Mouse (Mus musculus): ENCODE data around the gene Poc1a. TPM values are rescaled to one million over a fixed set of nuclear protein-coding genes. Genes with fewer than 3 reads are reported as not detected.

Poc1a gene
- total RNA-seq (2014; fragmentation: Nextera tagmentation): 20.2 and 31.7 TPM in 2 replicates
- total RNA-seq (2017): 25.6 and 28.8 TPM in 2 replicates
- 8.8 and 14.8 TPM in 2 replicates for polyA plus RNA-seq (2012)

GRCm38 (mm10) chr9:106280808-106281544 lies at the start of gene Poc1a:
Gene Poc1a (plus strand): TSS chr9:106281061.
- H3K27me3 ChIP-seq (ENCODE audit: insufficient read depth, low read length): no peaks in the 10 kb centered on the region
- peaks cover 22% of the 10 kb centered on the region for H3K4me1 ChIP-seq (ENCODE audit: insufficient read depth, low read depth, low read length)
- peak; percentile 91 for ATAC-seq (ENCODE audit: extremely low read depth, insufficient number of reproducible peaks, low FRiP score, poor library complexity, severe bottlenecking)
- peaks cover 34% of the 10 kb centered on the region for H3K36me3 ChIP-seq (replicated peaks)
- peak within 1 kb of the TSS; percentile 86 for H3K4me3 ChIP-seq (ENCODE audit: low read depth, low read length)
- TF ChIP-seq POLR2AphosphoS5 (IDR thresholded peaks at IDR 0.05; ENCODE audit: insufficient replicate concordance, low read depth, low read length) (no peak), CTCF (IDR thresholded peaks at IDR 0.05; ENCODE audit: low read depth, low read length) (no peak), GATA2 (IDR thresholded peaks at IDR 0.05; ENCODE audit: borderline replicate concordance, low read depth, low read length) (no peak), GATA1 (IDR thresholded peaks at IDR 0.05; ENCODE audit: borderline replicate concordance, low read length) (no peak), TAL1 (conservative IDR thresholded peaks at IDR 0.05; ENCODE audit: low read depth, low read length) (no peak)
- H3K9me3 ChIP-seq (replicated peaks): no peaks in the 10 kb centered on the region
- DNase-seq (ENCODE audit: low spot score): peak; percentile 80

GRCm38 (mm10) chr9:106231220-106231619 lies 49.6 kb upstream of the Poc1a start:
- Histone ChIP-seq H3K27me3 (ENCODE audit: insufficient read depth, low read length) (peaks cover 9% of the 10 kb centered on the region), H3K4me3 (ENCODE audit: low read depth, low read length) (no peak overlapping the region), H3K36me3 (replicated peaks) (peaks cover 39% of the 10 kb centered on the region), H3K9me3 (replicated peaks) (no peaks in the 10 kb centered on the region), H3K4me1 (ENCODE audit: insufficient read depth, low read depth, low read length) (peaks cover 19% of the 10 kb centered on the region)
- TF ChIP-seq CTCF (IDR thresholded peaks at IDR 0.05; ENCODE audit: low read depth, low read length) (no peak), TAL1 (conservative IDR thresholded peaks at IDR 0.05; ENCODE audit: low read depth, low read length) (no peak), GATA1 (IDR thresholded peaks at IDR 0.05; ENCODE audit: borderline replicate concordance, low read length) (no peak), POLR2AphosphoS5 (IDR thresholded peaks at IDR 0.05; ENCODE audit: insufficient replicate concordance, low read depth, low read length) (no peak), GATA2 (IDR thresholded peaks at IDR 0.05; ENCODE audit: borderline replicate concordance, low read depth, low read length) (no peak)
- no peak for DNase-seq (ENCODE audit: low spot score)
- ATAC-seq (ENCODE audit: extremely low read depth, insufficient number of reproducible peaks, low FRiP score, poor library complexity, severe bottlenecking): no peak

- Histone ChIP-seq H3K4me3 (ENCODE audit: low read depth, low read length) (no peak overlapping the region), H3K4me1 (ENCODE audit: insufficient read depth, low read depth, low read length) (peaks cover 19% of the 10 kb centered on the region), H3K36me3 (replicated peaks) (peaks cover 45% of the 10 kb centered on the region), H3K9me3 (replicated peaks) (no peaks in the 10 kb centered on the region), H3K27me3 (ENCODE audit: insufficient read depth, low read length) (0 out of 2 replicates have a peak, but pooled peaks cover 5% of the 10 kb centered on the region)
- no peak for ATAC-seq (ENCODE audit: extremely low read depth, insufficient number of reproducible peaks, low FRiP score, poor library complexity, severe bottlenecking)
- DNase-seq (ENCODE audit: low spot score): no peak
- TF ChIP-seq GATA1 (IDR thresholded peaks at IDR 0.05; ENCODE audit: borderline replicate concordance, low read length): no peak
- no peak for TF ChIP-seq GATA2 (IDR thresholded peaks at IDR 0.05; ENCODE audit: borderline replicate concordance, low read depth, low read length)
- TF ChIP-seq TAL1 (conservative IDR thresholded peaks at IDR 0.05; ENCODE audit: low read depth, low read length): no peak
- TF ChIP-seq POLR2AphosphoS5 (IDR thresholded peaks at IDR 0.05; ENCODE audit: insufficient replicate concordance, low read depth, low read length): no peak
These were observed 49.0 kb upstream of the Poc1a start for GRCm38 (mm10) chr9:106231816-106232215.

GRCm38 (mm10) chr9:106232956-106233355 lies 47.9 kb upstream of the Poc1a start:
- H3K9me3 ChIP-seq (replicated peaks): no peaks in the 10 kb centered on the region
- TF ChIP-seq TAL1 (conservative IDR thresholded peaks at IDR 0.05; ENCODE audit: low read depth, low read length): no peak
- TF ChIP-seq GATA2 (IDR thresholded peaks at IDR 0.05; ENCODE audit: borderline replicate concordance, low read depth, low read length): no peak
- TF ChIP-seq POLR2AphosphoS5 (IDR thresholded peaks at IDR 0.05; ENCODE audit: insufficient replicate concordance, low read depth, low read length): no peak
- TF ChIP-seq GATA1 (IDR thresholded peaks at IDR 0.05; ENCODE audit: borderline replicate concordance, low read length): no peak
- TF ChIP-seq CTCF (IDR thresholded peaks at IDR 0.05; ENCODE audit: low read depth, low read length): no peak
- ATAC-seq (ENCODE audit: extremely low read depth, insufficient number of reproducible peaks, low FRiP score, poor library complexity, severe bottlenecking): no peak
- peaks cover 56% of the 10 kb centered on the region for H3K36me3 ChIP-seq (replicated peaks)
- DNase-seq (ENCODE audit: low spot score): no peak
- H3K4me1 ChIP-seq (ENCODE audit: insufficient read depth, low read depth, low read length): peaks cover 19% of the 10 kb centered on the region
- no peak overlapping the region for H3K4me3 ChIP-seq (ENCODE audit: low read depth, low read length)
- H3K27me3 ChIP-seq (ENCODE audit: insufficient read depth, low read length): 0 out of 2 replicates have a peak, but pooled peaks cover 5% of the 10 kb centered on the region

- H3K27me3 ChIP-seq (ENCODE audit: insufficient read depth, low read length): 0 out of 2 replicates have a peak, but pooled peaks cover 5% of the 10 kb centered on the region
- TF ChIP-seq POLR2AphosphoS5 (IDR thresholded peaks at IDR 0.05; ENCODE audit: insufficient replicate concordance, low read depth, low read length): no peak
- TF ChIP-seq GATA1 (IDR thresholded peaks at IDR 0.05; ENCODE audit: borderline replicate concordance, low read length): no peak
- no peak for TF ChIP-seq TAL1 (conservative IDR thresholded peaks at IDR 0.05; ENCODE audit: low read depth, low read length)
- TF ChIP-seq GATA2 (IDR thresholded peaks at IDR 0.05; ENCODE audit: borderline replicate concordance, low read depth, low read length): no peak
- no peak for TF ChIP-seq CTCF (IDR thresholded peaks at IDR 0.05; ENCODE audit: low read depth, low read length)
- H3K9me3 ChIP-seq (replicated peaks): no peaks in the 10 kb centered on the region
- ATAC-seq (ENCODE audit: extremely low read depth, insufficient number of reproducible peaks, low FRiP score, poor library complexity, severe bottlenecking): no peak
- peaks cover 66% of the 10 kb centered on the region for H3K36me3 ChIP-seq (replicated peaks)
- H3K4me3 ChIP-seq (ENCODE audit: low read depth, low read length): no peak overlapping the region
- no peak for DNase-seq (ENCODE audit: low spot score)
- H3K4me1 ChIP-seq (ENCODE audit: insufficient read depth, low read depth, low read length): peaks cover 16% of the 10 kb centered on the region
These were observed 46.9 kb upstream of the Poc1a start for GRCm38 (mm10) chr9:106233953-106234352.

GRCm38 (mm10) chr9:106235194-106235830 lies 45.5 kb upstream of the Poc1a start:
- no peak for ATAC-seq (ENCODE audit: extremely low read depth, insufficient number of reproducible peaks, low FRiP score, poor library complexity, severe bottlenecking)
- no peak for DNase-seq (ENCODE audit: low spot score)
- Histone ChIP-seq H3K36me3 (replicated peaks) (peaks cover 80% of the 10 kb centered on the region), H3K4me3 (ENCODE audit: low read depth, low read length) (no peak overlapping the region), H3K9me3 (replicated peaks) (no peaks in the 10 kb centered on the region), H3K27me3 (ENCODE audit: insufficient read depth, low read length) (0 out of 2 replicates have a peak, but pooled peaks cover 4% of the 10 kb centered on the region), H3K4me1 (ENCODE audit: insufficient read depth, low read depth, low read length) (peaks cover 9% of the 10 kb centered on the region)
- TF ChIP-seq TAL1 (conservative IDR thresholded peaks at IDR 0.05; ENCODE audit: low read depth, low read length) (no peak), GATA2 (IDR thresholded peaks at IDR 0.05; ENCODE audit: borderline replicate concordance, low read depth, low read length) (no peak), GATA1 (IDR thresholded peaks at IDR 0.05; ENCODE audit: borderline replicate concordance, low read length) (no peak), POLR2AphosphoS5 (IDR thresholded peaks at IDR 0.05; ENCODE audit: insufficient replicate concordance, low read depth, low read length) (no peak), CTCF (IDR thresholded peaks at IDR 0.05; ENCODE audit: low read depth, low read length) (no peak)

Measured in G1E (cell line).